Mouse (Mus musculus) ZHBTc4 (cell line): Measurements from ENCODE around the gene Uqcr11.

Source experiments
- DNase-seq: peaks from one replicate; pipeline ENCODE4 v3.0.0-alpha.2; 2011; ENCODE audit warnings: low read depth, low spot score

Gene Uqcr11

DNA sequence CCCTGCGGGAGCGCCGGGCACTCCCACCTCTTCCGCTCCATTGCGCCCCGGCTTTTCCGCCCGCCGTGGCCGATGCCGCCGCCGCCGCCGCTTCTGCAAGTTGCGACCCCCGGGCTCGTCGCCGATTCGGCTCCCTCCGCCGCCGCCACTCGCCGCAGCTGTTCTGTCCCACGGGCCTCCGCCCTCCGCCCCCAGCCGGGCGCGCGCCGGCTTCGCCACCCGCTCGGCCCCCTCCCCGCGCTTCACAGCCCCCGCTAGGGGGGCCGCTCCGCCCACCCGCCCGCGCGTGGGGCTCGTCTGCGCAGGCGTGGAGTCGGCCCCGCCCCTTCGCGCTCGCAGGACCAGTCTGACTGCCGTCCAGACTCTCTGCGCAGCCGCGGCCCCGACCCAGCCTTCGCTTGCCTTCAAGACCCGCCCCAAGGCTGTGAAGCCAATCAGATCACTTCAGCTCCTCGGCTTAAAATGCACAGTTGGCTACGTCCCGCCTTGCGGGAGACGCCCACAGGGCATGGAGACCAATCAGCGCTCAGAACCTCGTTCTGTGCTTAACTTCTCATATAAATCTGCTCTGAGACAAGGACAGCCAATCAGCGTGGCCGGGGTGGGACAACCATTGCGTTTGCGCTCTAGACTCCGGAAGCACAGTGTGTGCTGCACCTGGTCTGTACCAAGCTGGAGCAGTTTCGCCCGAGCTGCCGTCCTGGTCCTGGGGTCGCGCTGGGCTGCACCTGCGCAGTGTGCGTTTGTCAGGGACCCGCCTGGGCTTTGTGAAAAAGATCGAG is 7.2 kb downstream of the Uqcr11 start, which contains the start of gene Mbd3:
Gene Mbd3 (minus strand): TSS at position 360 of the 782 bp plus-strand sequence.
- peak; percentile 100 for DNase-seq

DNA sequence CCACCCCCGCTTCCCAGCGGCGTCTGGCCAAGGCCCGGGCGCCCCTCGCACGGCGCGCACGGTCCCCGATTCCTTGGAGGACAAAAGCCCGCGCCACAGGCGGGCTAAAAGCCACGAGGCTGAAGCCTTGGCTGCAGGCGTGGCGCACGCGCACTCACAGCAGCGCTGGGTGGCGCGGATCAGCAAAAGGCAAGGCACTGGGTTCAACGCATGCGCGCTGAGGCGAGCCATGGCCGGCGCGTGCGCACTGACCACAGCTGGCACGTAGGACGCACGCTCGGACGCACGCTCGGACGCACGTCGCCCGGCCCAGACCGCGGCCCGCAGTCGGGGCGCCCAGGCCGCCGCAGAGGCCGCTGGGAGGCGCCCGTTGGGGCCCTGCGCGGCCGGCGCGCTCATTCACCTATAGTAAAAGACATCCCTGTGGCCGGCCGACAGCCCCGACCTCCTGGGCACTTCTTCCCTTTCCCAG is 7.9 kb downstream of the Uqcr11 start:
- peak; percentile 99 for DNase-seq

DNA sequence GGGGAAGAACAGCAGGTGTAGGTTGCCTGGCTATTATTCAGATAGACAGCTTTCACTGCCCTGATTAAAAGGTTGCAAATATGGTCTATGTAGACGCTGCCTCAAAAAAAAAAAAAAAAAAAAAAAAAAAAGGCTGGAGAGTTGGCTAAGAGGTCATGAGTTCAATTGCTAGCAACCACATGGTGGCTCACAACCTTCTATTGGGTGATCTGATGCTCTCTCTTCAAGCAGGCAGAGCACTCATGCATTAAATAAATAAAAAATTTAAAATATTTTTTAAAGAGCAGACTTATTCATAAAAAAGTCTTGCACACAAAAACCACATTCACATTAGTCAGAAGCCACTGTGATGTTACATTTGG is 8.5 kb downstream of the Uqcr11 start:
- no peak for DNase-seq

GRCm38 (mm10) chr10:80397524-80398173 is 9.0 kb downstream of the Uqcr11 start:
- DNase-seq, result peak; percentile 22

DNA sequence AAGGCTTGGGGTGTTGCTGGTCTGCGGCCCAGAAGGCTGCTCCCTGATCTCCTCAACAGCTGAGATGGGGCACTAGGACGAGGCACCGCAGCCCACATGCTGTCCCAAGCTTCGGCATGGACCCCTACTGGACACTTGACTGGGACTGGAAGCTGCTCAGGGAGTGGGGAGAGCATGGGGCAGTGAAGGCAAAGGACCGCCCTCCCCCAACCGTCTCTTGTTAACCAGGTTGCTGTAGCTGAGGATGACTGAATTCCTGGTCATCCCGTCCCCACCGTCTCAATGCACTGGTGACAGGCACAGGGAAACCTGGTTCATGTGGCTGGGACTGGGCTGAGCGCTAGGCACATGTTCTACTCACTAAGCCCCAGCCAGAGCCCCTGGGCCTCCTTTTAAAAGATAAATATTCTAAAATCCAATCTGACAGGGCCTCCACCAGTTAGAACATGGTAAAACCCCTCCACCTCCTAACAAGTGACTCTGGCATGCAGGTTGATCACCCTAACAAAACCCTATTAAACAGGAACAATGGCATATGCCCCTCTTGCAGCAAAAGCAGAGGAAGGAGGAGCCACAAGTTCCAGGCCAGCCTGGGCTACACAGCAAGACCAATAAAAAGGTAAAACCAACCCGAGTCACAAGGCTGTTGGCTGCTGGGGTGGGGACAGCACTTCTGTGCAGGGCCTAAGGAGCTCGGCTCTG is 9.7 kb downstream of the Uqcr11 start:
- DNase-seq, result peak; percentile 75

DNA sequence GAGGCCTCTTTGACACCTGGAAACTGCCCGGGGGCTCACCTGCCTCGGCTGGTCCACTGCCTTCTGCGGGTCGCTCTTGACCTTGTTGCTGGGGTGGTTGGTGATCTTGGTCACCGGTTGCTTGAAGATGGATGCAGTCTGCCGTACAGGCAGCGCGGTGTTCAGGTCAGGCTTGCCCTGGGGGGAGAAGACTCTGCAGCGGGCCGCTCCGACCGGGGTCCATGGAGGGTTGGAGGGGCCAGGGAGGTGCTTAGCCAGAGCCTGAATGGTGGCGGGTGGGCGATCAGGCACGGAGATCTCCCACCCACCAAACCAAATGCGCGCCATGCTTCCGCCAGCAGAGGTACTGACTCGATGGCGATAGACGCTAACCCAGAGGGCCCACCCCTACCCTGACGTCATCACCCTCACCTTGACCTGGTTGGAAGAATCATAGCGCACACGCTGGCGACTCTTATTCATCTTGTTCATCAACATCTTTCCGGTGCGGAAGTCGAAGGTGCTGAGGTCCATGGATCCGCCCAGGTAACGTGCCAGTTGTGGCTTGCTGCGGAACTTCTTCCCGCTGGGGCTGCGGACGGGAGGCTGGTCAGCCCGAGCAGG is 11.5 kb downstream of the Uqcr11 start:
- peak; percentile 70 for DNase-seq

GRCm38 (mm10) chr10:80392687-80393086 is 13.9 kb downstream of the Uqcr11 start:
- DNase-seq, result no peak

- DNase-seq, result no peak
These were observed 15.9 kb downstream of the Uqcr11 start for GRCm38 (mm10) chr10:80390697-80391096.

GRCm38 (mm10) chr10:80389185-80389708 is 17.4 kb downstream of the Uqcr11 start:
- no peak for DNase-seq

GRCm38 (mm10) chr10:80388731-80389130 is 17.9 kb downstream of the Uqcr11 start:
- no peak for DNase-seq

- DNase-seq, result peak; percentile 90
These were observed 19.1 kb downstream of the Uqcr11 start, which contains the start of gene Mex3d for GRCm38 (mm10) chr10:80387522-80387959. TSS of gene Mex3d (minus strand) at chr10:80387659.

DNA sequence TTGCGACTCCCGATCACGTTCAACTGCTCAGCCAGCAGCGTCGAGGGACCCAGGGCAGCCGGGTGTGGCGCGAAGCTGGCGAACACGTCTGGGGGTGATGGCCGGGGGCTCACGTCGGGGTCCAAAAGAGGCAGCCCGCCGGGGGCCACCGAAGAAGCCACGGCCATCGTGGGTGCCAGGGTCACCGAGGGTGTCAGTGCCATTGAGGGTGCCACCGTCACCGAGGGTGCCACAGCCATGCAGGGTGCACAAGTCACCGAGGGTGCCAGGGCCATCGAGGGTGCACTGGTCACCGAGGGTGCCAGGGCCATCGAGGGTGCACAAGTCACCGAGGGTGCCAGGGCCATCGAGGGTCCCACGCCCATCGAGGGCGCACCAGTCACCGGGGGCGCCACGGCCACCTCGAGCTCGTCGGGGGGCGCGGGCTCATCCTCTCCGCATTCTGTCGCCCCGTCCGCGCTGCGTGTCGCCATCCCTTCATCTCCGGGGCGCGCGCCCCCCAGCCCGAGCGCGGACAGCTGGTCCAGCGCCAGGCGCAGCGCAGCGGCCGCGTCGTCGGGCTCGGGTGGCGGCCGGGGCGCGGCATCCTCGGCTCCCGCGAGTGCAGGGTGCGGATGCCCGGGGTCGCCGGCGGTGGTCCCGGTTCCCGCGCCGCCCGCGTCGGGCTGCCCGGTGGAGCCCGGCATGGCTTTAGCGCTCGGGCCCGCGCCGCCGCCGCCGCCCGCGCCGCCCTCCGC is 19.7 kb downstream of the Uqcr11 start:
- no peak for DNase-seq

DNA sequence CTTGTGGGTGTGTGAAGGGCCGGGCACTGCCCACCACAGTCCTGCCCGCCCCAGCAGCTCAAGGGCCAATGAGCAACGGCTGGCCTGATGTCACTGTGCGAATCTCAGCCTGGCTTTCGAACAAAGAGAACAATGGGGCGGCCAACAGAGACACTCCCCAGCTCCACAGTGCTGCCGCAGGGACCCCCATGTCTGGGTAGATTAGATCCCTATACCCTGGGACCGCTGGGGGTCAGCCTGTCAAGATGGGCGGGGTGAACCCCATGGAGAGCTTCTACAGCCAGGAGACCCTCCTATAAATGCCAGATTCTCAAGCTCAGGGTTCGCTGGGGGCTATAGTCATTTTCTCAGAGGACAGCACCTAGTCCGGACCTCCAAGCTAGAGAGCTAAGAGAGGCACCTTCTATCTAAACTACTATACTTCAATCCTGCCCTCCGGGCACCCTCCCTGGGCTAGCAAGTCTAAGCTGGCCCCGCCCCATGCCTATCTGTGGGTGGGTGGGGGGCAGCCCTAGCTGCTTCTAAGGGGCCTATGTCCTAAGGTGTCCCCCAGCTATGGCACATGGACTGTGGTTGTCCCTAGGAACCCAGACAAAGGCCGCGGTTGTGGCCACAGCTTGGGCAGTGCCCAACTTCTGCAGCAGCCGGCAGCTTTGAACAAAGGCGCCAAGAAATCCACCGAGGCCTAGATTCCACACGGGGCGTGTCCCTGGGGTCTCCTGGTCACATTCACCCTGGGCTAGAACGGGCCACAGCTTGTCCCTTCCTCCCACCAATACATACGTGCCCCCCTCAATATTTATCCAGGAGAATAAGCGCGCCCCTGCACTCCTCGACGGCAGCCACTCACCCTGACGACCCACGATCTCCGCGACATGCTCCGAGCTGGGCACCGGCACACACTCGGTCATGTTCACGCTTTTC is 20.6 kb downstream of the Uqcr11 start:
- no peak for DNase-seq

DNA sequence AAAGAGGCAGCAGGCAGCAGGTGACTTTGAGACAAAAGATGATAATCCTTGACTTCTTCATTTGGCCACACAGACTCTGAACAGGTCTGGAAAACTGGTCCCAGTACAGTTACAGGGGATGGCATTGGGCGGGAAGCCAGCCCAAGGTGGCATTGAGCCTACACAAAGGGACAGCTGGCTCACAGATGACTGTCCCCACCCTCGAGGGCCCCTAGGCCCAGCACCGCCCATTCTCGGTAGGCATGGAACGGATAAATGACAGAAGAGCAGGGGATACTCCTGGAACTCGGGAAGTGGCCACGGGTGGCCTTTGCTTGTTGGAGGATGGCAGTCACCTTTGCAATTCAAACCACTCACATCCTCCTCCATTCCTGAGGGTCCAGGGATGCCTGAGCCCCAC is 21.3 kb downstream of the Uqcr11 start:
- no peak for DNase-seq

DNA sequence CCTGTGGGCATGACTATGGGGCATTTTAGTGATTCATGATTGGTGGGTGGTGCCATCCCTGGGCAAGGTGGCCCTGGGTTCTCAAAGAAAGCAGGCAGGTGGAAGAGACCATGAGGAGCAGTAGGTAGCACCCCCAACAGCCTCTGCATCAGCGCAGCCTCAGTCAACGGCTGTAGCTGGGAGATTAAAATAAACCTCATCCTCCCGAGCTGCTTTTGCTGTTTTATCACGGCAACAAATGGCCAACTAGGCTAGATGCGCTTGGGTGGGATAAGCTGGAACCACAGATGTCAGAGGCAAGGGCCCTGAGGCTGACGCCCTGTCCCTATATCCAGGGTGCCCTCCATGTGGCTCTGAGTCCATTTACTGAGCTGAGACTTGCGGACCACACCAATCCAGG is 21.9 kb downstream of the Uqcr11 start:
- DNase-seq, result no peak

DNA sequence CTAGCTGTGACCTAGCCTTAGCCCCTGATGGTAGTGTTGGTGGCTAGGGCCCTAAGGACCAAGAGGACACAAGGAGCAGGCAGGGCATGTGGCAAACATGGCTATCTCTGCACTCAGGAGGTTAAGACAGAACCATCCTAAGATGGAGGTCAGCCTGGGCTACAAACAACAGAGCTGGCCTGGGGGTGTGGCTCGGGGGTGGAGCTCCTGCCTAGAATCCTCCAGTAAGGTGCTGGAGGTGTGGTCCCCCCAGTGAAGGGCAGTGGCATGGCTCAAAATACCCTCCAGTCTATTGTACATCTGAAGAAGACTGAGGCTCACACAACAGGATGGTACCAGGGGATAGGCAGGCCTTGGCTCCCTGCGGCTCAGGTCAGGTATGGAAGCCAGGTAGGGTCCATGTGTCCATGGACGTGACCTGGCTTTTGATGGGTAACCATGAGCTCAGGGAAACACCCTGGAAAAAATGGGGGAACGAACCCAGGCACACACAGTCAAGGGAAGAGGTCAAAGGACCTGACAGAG is 22.5 kb downstream of the Uqcr11 start:
- DNase-seq, result no peak

GRCm38 (mm10) chr10:80383431-80383830 is 23.2 kb downstream of the Uqcr11 start:
- no peak for DNase-seq

DNA sequence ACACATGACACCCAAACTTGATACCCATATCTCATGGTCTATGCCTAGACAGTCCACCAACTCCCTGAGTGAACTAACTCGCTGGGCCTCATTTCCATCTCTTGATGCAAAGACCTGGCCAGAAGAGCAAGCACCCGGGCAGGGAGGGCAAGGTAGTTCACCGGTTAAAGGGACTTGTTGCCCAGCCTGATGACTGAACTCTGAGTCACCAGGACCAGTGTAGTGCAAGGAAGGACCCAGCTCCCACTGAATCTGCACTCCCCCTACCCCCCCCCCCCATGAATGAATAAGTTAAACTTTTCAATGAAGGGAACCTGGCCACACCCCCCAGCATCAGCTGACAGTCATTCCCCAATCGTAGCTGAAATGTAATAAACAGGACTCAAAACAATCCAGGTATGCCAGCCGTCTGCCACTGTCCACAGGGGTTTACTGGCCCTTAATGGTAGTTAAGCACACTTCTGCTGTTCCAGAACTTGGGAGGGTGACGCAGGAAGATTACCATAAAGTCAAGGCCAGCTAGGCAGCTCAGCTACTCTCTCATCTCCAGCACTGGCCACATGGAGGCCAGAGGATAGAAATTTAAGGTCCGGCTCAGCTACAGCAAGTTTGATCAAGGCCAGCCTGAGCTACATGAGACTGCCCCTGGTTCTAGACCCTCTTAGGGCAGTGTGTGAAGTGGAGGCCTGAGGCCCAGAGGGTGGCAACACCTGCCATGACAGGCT is 23.8 kb downstream of the Uqcr11 start:
- DNase-seq, result no peak

GRCm38 (mm10) chr10:80377716-80378115 is 28.9 kb downstream of the Uqcr11 start:
- peak; percentile 74 for DNase-seq
